Mouse (Mus musculus) liver, embryonic 14 days (tissue): ENCODE measurements around the gene Comt. TPM values are rescaled to one million over a fixed set of nuclear protein-coding genes. Genes with fewer than 3 reads are reported as not detected.

ENCODE experiments used
- polyA plus RNA-seq: library from polyadenylated mRNA; depleted of rRNA; stranded (reverse); fragments of >200 nt; gene quantifications from 2 replicates; pipeline ENCODE4 v1.2.3, GENCODE M21; 2012; rRNA removed

Comt gene
- 60.2 and 73.5 TPM in 2 replicates for polyA plus RNA-seq

DNA sequence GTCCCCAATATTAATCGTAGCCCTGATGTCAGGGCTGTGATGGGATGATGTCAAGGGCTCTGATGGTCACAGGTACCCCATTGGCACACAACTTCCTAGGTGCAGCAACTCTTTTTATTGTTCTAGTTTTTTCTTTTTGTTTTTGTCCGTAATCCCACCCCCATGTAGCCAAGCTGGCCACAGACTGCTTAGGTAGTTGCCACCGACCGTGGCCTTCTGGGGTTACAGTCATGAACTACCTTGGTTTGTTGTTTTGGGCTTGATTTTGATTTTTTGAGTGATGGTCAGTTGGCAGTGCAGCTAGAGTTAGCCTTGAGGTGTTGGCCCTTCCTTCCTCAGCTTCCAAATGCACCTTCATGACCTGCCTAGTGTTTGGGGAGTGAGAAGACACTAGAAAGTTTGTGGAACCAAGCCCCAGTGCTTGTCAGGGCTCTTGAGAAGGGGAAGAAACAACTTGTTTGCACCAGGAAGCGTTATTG lies at the start of gene Comt:
Gene Comt, minus strand, starts transcription at position 51 of the 479 bp plus-strand sequence.

GRCm38 (mm10) chr16:18426215-18426791 lies 349 bp downstream of the Comt start, which contains the start of gene Txnrd2:
TSS of gene Txnrd2 (plus strand) at chr16:18426384.

Other genes starting within 250 kb of the Comt start
- gene Ccdc188, start 209.0 kb downstream of the Comt start, polyA plus RNA-seq = not detected in 2 replicates
- gene Zdhhc8, start 191.7 kb downstream of the Comt start, polyA plus RNA-seq = 2.1 and 2.2 TPM in 2 replicates
- gene Trmt2a, start 178.2 kb downstream of the Comt start, polyA plus RNA-seq = 46.5 and 53.3 TPM in 2 replicates
- 169 and 183 TPM in 2 replicates for gene Ranbp1, start 178.1 kb downstream of the Comt start, polyA plus RNA-seq
- gene Gm49776, start 168.5 kb downstream of the Comt start, polyA plus RNA-seq = 0.15 and 0.36 TPM in 2 replicates
- gene Dgcr8, start 137.6 kb downstream of the Comt start, polyA plus RNA-seq = 23.2 and 24.4 TPM in 2 replicates
- gene Tango2, start 78.7 kb downstream of the Comt start, polyA plus RNA-seq = 38.8 and 45.8 TPM in 2 replicates
- 6.8 and 7.3 TPM in 2 replicates for gene Arvcf, start 78.7 kb downstream of the Comt start, polyA plus RNA-seq
- 100 and 122 TPM in 2 replicates for gene Txnrd2, start 468 bp downstream of the Comt start, polyA plus RNA-seq
- 4.7 and 6.2 TPM in 2 replicates for gene Gnb1l, start 71.9 kb upstream of the Comt start, polyA plus RNA-seq
- 1.5 and 2.5 TPM in 2 replicates for gene Rtl10, start 72.0 kb upstream of the Comt start, polyA plus RNA-seq
- gene Tbx1, start 163.8 kb upstream of the Comt start, polyA plus RNA-seq = 0.01 and 0.07 TPM in 2 replicates
- gene Gp1bb, start 195.6 kb upstream of the Comt start, polyA plus RNA-seq = 12.3 and 14.7 TPM in 2 replicates
- gene Gm49601, start 199.6 kb upstream of the Comt start, polyA plus RNA-seq = 0.70 and 0.88 TPM in 2 replicates
- gene Sept5, start 203.1 kb upstream of the Comt start, polyA plus RNA-seq = 2.0 and 2.3 TPM in 2 replicates